Mouse (Mus musculus) left cerebral cortex, adult 8-10 months (tissue): ENCODE data around the gene Zfp503. TPM values are rescaled to one million over a fixed set of nuclear protein-coding genes. Genes with fewer than 3 reads are reported as not detected.

ENCODE experiments used
- DNase-seq, 2 experiments: peaks; one replicate each; pipeline ENCODE4 v3.0.0; 2022; ENCODE audit warnings: low spot score in 2 of 2
- total RNA-seq, 4 experiments: library from RNA; stranded (reverse); gene quantifications; 2 replicates each; pipeline ENCODE4 v1.2.4; 2022

Gene Zfp503
- total RNA-seq, 4 experiments from 2014 or later, result 3.7 to 6.1 (median 5.1) TPM

DNA sequence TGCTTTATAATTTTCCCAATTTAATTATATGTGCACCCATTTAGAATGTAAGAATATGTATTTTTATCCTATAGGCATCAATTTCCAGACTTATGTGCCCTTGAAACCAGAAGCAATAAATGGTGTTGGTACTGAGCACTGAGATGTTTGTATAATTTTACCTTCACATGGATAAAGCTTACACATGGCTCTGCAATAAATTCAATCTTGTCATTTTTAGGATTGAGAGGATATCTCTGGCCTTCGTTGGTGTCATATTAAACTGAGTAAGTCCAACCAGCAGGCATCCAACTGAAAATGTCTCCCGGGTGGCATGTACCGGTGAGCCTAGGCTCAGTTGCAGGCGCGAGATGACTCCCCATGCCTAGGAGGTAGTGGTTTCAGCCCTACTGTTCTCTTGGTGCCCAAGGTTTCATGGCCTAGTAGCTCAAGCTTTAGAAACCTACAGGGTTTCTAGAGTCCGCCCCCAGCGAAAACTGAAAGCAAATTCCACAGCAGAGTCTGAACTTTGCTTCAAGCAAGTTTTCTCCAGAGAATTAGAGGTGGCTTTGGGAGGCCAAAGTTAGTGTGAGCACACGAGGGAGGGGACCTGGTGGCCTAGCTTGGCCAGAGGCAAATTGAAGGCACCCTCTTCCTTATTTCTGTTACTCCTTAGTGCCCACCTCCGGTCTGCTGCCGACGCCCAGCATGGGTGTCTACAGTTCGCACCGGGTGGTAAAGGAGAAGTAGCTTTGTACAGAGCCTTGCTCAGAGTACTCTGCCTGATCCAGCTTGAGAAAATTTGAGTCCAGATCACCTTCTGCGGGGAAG lies 4.1 kb upstream of the Zfp503 start:
- no peak for DNase-seq

- no peak for DNase-seq
Observed at GRCm38 (mm10) chr14:21992321-21992885, 3.0 kb upstream of the Zfp503 start.

DNA sequence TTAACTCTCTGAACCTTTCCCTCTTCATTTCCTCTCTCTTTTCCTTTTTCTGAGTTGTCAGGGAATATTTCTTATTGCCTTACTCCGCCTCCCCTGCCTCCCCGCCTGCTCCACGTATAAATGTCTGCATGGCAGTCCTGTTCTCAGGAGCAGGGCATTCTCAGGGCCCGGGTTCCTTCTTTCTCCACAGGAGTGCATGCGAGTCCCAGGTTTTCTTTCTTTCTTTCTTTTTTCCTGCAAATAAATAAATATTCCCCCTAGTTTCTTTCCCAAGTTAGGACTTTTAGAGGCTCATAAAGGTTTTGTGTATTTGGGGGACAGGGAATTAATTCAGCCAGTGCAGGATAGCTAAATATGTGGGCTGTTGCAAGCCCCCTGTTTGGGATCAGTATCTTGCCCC lies 2.5 kb upstream of the Zfp503 start:
- DNase-seq, result no peak

DNA sequence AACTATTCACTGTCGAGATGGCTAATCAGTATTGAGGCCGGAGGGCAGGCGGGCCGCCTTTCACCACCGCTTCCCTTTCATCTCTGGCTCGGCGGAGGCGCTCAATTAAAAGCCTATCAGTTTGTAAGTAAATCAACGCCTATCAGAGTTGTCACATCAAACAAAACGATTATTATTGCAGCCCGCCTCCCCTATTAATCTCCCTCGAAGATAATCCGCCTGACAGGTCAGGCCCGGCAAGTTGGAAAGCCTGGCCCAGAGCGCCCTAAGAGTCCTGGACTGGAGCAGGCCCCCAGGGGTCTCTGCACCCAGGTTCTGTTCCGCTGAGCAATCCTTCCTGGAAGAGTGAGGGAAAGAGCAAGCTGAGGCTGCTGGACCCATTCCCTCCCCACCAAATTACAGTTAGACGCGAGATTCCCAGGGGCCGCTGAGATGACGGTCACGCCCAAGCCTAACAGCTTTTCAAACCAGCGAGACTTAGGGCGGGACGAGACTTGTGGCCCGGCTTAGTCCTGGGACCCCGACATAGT lies 1.9 kb upstream of the Zfp503 start:
- no peak for DNase-seq

GRCm38 (mm10) chr14:21990321-21991021 lies 1.1 kb upstream of the Zfp503 start:
- peak in 1 of 2 experiments; percentile 9 for DNase-seq

DNA sequence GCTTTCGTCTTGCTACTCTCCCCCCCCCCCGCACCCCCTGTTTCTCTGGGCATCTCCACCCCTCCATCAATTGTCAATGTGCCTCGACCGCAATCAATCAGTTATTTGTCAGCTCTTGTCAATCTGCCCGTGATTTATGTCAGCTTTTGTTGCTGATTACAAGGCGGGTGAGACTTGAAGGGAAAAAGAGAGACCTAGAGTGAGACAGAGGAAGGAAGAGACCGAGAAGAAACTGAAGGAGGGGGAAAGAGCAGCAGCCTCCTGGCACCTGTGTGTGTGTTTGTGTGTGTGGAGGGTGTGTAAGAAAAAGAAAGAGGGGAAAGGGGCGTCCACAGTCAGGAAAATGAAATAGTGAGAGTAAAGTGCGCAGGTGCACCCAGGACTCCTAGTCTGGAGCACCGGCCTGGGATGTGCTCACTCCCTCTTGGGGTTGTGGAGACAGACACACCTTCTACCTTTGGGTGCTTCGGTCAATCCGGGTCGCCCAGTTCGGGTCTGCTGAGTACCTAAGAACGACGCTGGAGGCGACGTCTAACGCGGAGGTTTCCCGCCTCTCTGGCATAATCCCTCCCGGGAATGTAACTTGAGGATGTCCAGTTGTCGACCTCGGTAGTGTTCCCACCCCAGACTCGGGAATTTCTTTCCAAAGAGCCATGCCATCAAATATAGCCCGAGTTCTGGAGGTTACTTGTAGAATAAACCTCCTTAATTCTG lies 667 bp downstream of the Zfp503 start:
- no peak for DNase-seq

DNA sequence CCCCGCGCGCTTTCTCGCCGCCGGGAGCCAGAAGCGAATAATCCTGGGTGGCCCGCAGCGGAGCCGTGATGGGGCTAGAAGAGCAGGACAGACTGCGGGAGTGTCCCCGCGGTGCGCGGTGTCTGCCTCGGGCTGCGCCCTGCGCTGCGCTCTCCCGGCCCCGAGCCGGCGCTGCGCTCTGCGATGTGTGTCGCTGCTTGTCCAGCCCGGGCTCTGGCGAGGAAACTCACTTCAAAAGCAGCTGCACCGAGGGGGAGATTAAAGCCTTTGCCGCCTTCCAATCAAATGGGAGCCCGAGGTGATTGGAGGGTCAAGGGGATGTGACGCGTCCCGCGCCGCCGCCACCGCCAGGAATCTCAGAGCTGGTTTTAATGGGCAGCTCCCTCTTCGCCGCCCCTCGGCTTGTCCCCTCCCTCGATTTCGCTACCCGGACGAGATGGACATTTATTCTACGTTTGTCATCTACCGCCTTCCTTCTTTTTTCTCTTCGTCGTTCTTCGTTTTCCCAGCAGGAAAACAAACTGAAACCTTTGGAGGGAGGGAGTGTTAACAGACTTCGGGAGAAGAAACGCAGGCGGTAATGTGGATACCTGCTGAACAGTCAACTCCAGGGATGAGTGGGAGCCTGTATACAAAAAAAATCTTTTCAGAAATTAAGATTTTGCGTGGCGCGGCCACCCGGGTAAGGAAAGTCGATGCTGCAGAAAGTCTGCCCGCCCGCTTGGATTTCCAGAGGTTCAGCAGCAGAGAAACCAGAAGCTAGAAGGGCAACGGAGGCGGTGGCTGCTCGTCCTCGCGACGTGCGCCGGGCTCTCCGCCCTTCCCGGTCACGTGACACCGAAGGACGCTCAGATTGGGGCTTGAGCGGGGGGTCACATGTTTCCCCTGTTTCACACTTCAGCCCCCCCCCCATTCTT lies 1.5 kb downstream of the Zfp503 start:
- peak; percentile 80 to 92 for DNase-seq

GRCm38 (mm10) chr14:21986733-21987659 lies 2.4 kb downstream of the Zfp503 start:
- peak in 1 of 2 experiments; percentile 18 for DNase-seq

DNA sequence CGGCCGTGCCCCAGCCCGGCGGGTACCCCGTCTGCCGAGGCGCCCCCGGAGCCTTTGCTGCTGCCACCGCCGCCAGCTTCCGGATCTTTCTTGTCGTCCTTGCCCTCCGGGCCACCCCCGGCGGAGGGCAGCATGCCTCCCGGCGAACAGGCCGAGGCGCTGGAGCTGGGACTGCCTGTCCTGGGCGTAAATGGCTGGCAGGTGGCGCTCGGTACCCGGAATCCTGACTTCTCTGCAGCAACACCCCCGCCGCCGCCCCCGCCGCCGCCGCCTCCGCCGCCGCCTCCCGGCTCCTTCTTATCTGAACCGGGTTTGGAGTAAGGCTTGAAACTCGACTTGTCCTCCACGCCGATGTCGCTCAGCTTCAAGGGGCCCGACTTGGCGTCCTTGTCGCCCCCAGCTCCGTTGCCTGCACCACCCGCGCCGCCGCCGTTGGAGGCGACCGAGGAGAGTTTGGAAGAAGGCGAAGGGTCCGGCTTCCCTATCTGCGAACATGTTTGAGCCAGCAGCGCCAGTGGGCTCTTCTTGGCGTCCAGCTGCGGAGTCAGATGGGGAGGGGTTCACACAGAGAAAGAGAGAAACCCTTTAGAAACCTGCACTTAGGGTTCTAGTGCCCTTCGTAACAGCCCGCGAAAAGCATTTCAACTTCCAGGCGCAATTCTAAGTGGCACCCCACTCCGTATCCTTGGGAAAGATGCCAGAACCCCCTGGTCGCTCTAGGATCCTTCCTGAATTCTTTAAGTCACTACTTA lies 3.2 kb downstream of the Zfp503 start:
- DNase-seq, result peak; percentile 69 to 71

DNA sequence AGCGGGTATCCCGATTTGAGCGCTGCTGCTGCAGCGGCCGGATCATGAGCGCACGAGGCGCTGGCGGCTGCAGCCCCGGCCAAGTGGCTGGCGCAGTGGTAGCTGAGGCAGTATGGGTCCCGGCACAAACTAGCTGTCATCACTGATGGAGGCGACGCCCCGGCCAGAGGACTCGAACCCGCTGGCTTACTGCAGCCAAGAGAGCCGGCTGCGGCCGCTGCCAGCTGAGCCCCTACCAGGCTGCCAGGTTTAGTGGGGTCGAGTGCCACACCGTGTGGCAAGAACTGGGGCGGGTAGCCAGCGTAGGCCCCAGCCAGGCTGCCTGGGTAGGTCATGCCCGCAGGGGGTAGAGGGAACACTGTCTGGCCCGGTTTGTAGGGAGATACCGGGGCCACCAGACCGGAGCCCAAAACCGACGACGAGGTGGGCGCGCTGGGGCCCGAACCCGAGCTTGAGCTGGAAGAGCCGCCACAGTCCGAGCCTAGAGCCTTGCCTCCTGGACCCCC lies 3.9 kb downstream of the Zfp503 start:
- DNase-seq, result peak in 1 of 2 experiments; percentile 20

GRCm38 (mm10) chr14:21984757-21985425 lies 4.5 kb downstream of the Zfp503 start:
- no peak for DNase-seq

DNA sequence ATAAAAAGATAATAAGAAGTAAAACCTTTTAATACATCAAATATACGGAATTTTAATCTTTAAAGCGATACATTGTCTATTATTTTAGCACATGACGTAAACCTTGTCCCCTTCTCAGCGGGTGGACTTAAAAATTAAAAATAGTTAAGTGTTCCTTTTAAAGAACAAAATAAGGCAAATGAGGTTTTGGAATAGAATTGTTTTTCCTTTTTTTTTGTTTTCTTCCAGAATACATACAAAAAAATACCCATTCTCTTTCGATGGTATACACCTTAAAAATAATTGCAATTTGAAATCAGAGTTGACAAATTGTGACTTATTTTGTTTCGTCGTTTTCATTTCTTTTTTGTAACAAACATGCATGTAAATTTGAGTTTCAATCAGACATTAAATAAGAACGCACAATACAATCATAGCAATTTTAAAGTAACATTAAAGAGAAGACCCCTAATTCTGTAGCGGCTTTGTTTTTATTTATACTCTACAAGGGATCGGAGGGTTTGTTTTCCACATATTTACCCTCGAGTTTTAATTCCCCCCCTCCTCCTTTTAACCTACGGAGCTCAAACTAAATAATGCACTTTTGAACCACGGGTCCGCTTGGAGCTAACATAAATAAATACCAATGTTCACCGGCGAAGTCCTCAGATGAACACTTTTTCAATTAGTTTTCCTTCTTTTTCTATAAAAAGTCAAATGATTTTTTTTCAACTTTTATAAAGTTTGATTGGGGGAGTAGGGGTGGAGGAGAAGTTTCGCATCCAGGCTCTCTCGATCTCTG lies 5.3 kb downstream of the Zfp503 start:
- no peak for DNase-seq

DNA sequence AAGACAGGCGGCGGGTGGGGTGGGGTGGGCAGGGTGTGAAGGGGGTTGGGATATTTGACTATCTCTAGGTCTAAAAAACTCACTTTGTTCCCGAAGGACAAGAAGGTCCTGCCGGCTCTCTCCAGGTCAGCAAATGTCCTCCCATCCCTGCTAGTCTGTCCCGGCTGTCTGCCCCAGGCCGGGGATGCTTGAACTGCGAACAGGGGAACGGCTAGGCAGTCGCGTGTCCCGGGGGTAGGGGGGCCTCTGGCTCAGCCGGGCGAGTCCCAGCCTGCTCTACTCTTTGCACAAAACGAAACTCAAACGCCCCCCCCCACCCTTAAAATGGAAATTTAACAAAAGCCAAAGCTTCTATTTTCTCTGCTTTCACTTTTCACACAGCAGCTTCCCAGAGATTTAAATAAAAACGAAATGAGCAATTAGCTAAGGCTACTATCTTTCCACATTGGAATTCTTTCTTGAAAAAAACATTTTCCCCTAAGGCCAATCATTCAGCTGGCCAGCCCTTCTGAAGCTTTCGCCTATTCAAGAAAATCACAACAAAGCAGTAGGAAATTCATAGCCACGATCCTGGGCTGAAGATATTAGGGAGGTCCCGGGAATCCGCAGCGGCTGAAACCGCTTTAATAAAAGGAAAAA lies 6.0 kb downstream of the Zfp503 start:
- no peak for DNase-seq

DNA sequence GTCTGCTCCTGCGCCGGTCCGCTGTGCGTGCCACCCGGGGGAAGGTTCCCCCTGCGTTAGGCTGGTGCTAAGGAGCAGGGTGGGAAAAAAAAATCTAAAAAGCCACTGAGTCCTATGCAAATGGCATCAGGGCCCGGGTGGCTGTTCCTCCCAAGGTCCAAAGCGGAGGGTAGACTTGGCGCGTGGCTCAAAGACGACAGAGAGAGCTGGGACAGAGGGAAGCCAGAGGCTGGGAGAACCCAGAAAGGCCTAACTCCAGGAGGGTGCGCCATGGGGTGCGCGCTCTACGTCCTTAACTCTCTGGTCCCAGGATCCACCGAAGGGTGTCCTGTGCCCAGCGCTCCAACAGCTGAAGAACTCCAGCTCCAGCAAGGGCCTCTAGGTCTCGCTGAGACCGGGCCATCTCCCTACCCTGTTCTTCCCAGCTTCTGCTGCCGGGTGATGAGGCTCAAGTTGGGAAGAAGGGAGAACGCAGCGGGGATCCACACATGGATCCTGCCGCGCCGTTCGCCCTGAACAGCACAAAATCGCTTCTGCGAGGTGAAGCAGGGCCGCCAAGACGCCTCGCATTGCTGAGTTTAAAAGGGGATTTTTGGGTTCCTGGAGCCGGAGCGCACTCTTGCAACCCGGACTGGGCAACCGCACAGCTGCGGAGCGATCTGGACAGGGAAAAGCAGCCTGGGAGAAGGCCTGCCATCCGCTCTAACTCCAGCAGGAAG lies 6.7 kb downstream of the Zfp503 start:
- DNase-seq, result peak in 1 of 2 experiments; percentile 28

DNA sequence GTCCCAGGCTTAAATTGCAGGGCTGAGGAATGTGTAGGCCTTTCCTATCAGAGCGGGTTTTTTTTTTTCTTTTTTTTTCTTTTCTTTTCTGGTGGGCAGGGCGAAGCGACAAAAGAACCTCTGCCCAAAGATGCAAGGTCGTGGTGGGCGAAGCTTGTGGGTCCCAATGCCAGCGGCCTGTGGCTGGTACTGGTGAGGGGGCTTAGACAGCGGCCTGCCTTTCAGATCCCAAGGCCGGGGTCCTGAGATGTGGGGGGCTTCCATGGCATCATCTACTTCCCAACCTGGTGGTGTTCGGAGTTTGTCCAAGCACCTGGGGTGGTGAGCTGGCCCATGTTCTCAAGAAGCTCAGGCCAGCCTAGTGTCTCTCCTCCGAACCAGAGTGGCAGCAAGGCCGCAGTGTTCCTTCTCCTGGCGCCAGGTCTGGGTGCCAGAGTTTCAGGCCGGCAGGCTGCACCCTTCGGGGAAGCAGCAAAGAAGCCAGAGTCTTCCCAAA lies 7.3 kb downstream of the Zfp503 start:
- DNase-seq, result peak in 1 of 2 experiments; percentile 6

DNA sequence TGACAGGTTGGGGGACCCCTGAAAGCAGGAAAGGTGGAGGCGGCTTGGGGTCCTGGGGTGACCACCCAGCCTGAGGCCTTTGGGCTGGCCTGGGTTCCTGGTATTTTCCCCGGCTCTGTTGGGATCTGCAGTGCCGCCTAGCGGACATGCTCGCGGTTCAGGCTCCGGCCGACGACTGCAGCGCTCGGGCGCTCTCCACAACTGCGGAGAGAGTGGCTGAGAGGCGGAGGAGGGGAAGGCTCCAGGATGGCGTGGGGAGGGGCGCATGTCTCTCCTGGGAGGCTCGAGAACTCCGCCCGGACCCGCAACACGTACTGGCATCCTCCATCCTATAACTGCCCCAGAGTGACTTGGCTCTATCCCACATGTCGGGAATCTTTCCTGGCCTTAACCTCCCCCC lies 7.9 kb downstream of the Zfp503 start:
- peak in 1 of 2 experiments; percentile 56 for DNase-seq
